ENCODE assay signal across 7 mouse cellular contexts in genomic region chr10:63089758-63090571, GRCm38 (mm10). TPM values are rescaled to one million over a fixed set of nuclear protein-coding genes. Genes with fewer than 3 reads are reported as not detected.
DNase-seq lines count a peak whose midpoint lies in the region; ATAC-seq and TF ChIP-seq lines count a peak whose summit lies in the region.

No protein-coding gene starts in this region.

- peak overlapping the region; percentile 54 for H3K4me2 ChIP-seq in lung, embryonic 15.5 days
- H3K4me2 ChIP-seq in embryonic facial prominence, embryonic 14.5 days (ENCODE audit: low read depth, low read length), result peak overlapping the region; percentile 56
- peak overlapping the region; percentile 55 for H3K4me2 ChIP-seq in neural tube, embryonic 13.5 days

- intact Hi-C loops in left cerebral cortex, adult 2 months (cut with DNase I), result no loop called here

- no peak for ATAC-seq in lung, embryonic 15.5 days (ENCODE audit: borderline replicate concordance, extremely low read depth, low FRiP score, low TSS enrichment)
- 0 out of 2 replicates have a peak, but pooled peaks have one; percentile 37 for ATAC-seq in embryonic facial prominence, embryonic 14.5 days (ENCODE audit: low read depth)
- ATAC-seq in neural tube, embryonic 13.5 days (ENCODE audit: low read depth), result no peak; the same call in 1 of the 2 replicates
- ATAC-seq in megakaryocyte-erythroid progenitor cell, adult 5-6 weeks (replicated peaks; ENCODE audit: low FRiP score, low TSS enrichment, poor library complexity, severe bottlenecking), result no peak

- H3K4me3 ChIP-seq in lung, embryonic 15.5 days, result peak overlapping the region; percentile 26
- peak overlapping the region; percentile 28 for H3K4me3 ChIP-seq in embryonic facial prominence, embryonic 14.5 days (ENCODE audit: low read depth, low read length)
- peak overlapping the region; percentile 46 for H3K4me3 ChIP-seq in left cerebral cortex, adult 2 months
- peak overlapping the region; percentile 28 for H3K4me3 ChIP-seq in neural tube, embryonic 13.5 days

- H3K4me1 ChIP-seq in lung, embryonic 15.5 days, result 0 out of 2 replicates have a peak, but pooled peaks cover 4% of the 10 kb centered on the region
- peaks cover 10% of the 10 kb centered on the region for H3K4me1 ChIP-seq in embryonic facial prominence, embryonic 14.5 days (ENCODE audit: control insufficient read depth, insufficient read depth, low read length)
- peaks cover 15% of the 10 kb centered on the region for H3K4me1 ChIP-seq in neural tube, embryonic 13.5 days (replicated peaks)

- DNase-seq in lung, postnatal 36 days, result no peak
- DNase-seq in cerebellum, adult 9-10 months, result peak; percentile 77
- DNase-seq in embryonic facial prominence, embryonic 14.5 days (ENCODE audit: low spot score), result peak; percentile 55
- peak in 1 of 2 experiments; percentile 24 for DNase-seq in left cerebral cortex, adult 2 months (ENCODE audit: extremely low spot score in 1 of 2, low spot score in 2 of 2)

- no peaks in the 10 kb centered on the region for H3K36me3 ChIP-seq in lung, embryonic 15.5 days
- no peaks in the 10 kb centered on the region for H3K36me3 ChIP-seq in embryonic facial prominence, embryonic 14.5 days (ENCODE audit: control insufficient read depth, insufficient read depth, low read length)
- no peaks in the 10 kb centered on the region for H3K36me3 ChIP-seq in neural tube, embryonic 13.5 days

- TF ChIP-seq CTCF in left cerebral cortex, adult 2 months (IDR thresholded peaks at IDR 0.05), result no peak

- no peaks in the 10 kb centered on the region for H3K9me3 ChIP-seq in lung, embryonic 15.5 days
- no peaks in the 10 kb centered on the region for H3K9me3 ChIP-seq in embryonic facial prominence, embryonic 14.5 days (ENCODE audit: control insufficient read depth, low read length)
- H3K9me3 ChIP-seq in neural tube, embryonic 13.5 days, result no peaks in the 10 kb centered on the region

- H3K27me3 ChIP-seq in lung, embryonic 15.5 days, result no peaks in the 10 kb centered on the region
- no peaks in the 10 kb centered on the region for H3K27me3 ChIP-seq in embryonic facial prominence, embryonic 14.5 days (replicated peaks; ENCODE audit: control insufficient read depth, insufficient read depth, low read length)
- peaks cover 13% of the 10 kb centered on the region; the same call in 1 of the 2 replicates for H3K27me3 ChIP-seq in neural tube, embryonic 13.5 days

- no peak overlapping the region for H3K27ac ChIP-seq in lung, embryonic 15.5 days
- H3K27ac ChIP-seq in embryonic facial prominence, embryonic 14.5 days (replicated peaks; ENCODE audit: low read depth, low read length), result no peak overlapping the region
- H3K27ac ChIP-seq in left cerebral cortex, adult 2 months, result peak overlapping the region; percentile 60; the same call in 1 of the 2 replicates
- no peak overlapping the region for H3K27ac ChIP-seq in neural tube, embryonic 13.5 days (replicated peaks)

- WGBS in lung, embryonic 15.5 days, result 6% methylated on average over 26 of the region's 26 CpGs
- 5% methylated on average over 26 of the region's 26 CpGs for WGBS in embryonic facial prominence, embryonic 14.5 days
- WGBS in neural tube, embryonic 13.5 days, result 5% methylated on average over 26 of the region's 26 CpGs

- no peak overlapping the region; the same call in 1 of the 2 replicates for H3K9ac ChIP-seq in lung, embryonic 15.5 days
- peak overlapping the region; percentile 52 for H3K9ac ChIP-seq in embryonic facial prominence, embryonic 14.5 days (ENCODE audit: low read depth, low read length)
- H3K9ac ChIP-seq in neural tube, embryonic 13.5 days, result peak overlapping the region; percentile 59

RNA-seq across cellular contexts. Expression of gene Atoh7, which starts 9.5 kb away (rescaled TPM):
- polyA plus RNA-seq in lung, embryonic 15.5 days (2015; fragmentation: Nextera tagmentation; extraction: Ambion mirVana), result not detected in 2 replicates
- 1.1 TPM in 1 of 2 replicates, not detected in the other for polyA plus RNA-seq in embryonic facial prominence, embryonic 14.5 days (2014; fragmentation: Nextera tagmentation; extraction: Ambion mirVana)
- 1 to 10 TPM; 3.3 to 3.4 TPM for total RNA-seq in left cerebral cortex, adult 2 months (2021)
- polyA plus RNA-seq in neural tube, embryonic 13.5 days (2015; fragmentation: Nextera tagmentation; extraction: Ambion mirVana), result 0.36 and 0.89 TPM in 2 replicates
- not detected in 2 replicates for total RNA-seq in megakaryocyte-erythroid progenitor cell, adult 5-6 weeks (2014; fragmentation: Nextera tagmentation)
- total RNA-seq in megakaryocyte-erythroid progenitor cell, adult 5-6 weeks (2017), result not detected in 2 replicates

RNA-seq across cellular contexts. Expression of gene Pbld1, which starts 30.0 kb away (rescaled TPM):
- polyA plus RNA-seq in lung, embryonic 15.5 days (2015; fragmentation: Nextera tagmentation; extraction: Ambion mirVana), result 0.77 and 0.89 TPM in 2 replicates
- polyA plus RNA-seq in embryonic facial prominence, embryonic 14.5 days (2014; fragmentation: Nextera tagmentation; extraction: Ambion mirVana), result 0.56 and 0.58 TPM in 2 replicates
- total RNA-seq in left cerebral cortex, adult 2 months (2021), result under 1 TPM; 0.23 to 0.66 TPM
- polyA plus RNA-seq in neural tube, embryonic 13.5 days (2015; fragmentation: Nextera tagmentation; extraction: Ambion mirVana), result 0.56 and 0.99 TPM in 2 replicates
- 0.28 TPM in 1 of 2 replicates, not detected in the other for total RNA-seq in megakaryocyte-erythroid progenitor cell, adult 5-6 weeks (2014; fragmentation: Nextera tagmentation)
- 0.61 TPM in 1 of 2 replicates, not detected in the other for total RNA-seq in megakaryocyte-erythroid progenitor cell, adult 5-6 weeks (2017)
